Mouse (Mus musculus) G1E (cell line): ENCODE data around the gene Gm26602.

ENCODE experiments used
- CTCF ChIP-seq: IDR thresholded peaks from 2 replicates; pipeline ENCODE4 v1.5.1; 2012; ENCODE audit warnings: low read depth, low read length, inconsistent platforms, mixed read lengths
- GATA1 ChIP-seq: IDR thresholded peaks from 2 replicates; pipeline ENCODE4 v1.6.1; 2012; ENCODE audit warnings: borderline replicate concordance, low read length, inconsistent platforms, mixed read lengths
- GATA2 ChIP-seq: IDR thresholded peaks from 2 replicates; pipeline ENCODE4 v1.6.1; 2012; ENCODE audit warnings: low read depth, low read length, inconsistent platforms, borderline replicate concordance
- POLR2AphosphoS5 ChIP-seq: IDR thresholded peaks from 2 replicates; pipeline ENCODE4 v1.6.1; 2012; ENCODE audit warnings: low read depth, low read length, inconsistent platforms; ENCODE audit not compliant: insufficient replicate concordance
- TAL1 ChIP-seq: conservative IDR thresholded peaks from 2 replicates; pipeline ENCODE4 v1.6.1; 2012; ENCODE audit warnings: low read depth, low read length, inconsistent platforms, mixed read lengths

DNA sequence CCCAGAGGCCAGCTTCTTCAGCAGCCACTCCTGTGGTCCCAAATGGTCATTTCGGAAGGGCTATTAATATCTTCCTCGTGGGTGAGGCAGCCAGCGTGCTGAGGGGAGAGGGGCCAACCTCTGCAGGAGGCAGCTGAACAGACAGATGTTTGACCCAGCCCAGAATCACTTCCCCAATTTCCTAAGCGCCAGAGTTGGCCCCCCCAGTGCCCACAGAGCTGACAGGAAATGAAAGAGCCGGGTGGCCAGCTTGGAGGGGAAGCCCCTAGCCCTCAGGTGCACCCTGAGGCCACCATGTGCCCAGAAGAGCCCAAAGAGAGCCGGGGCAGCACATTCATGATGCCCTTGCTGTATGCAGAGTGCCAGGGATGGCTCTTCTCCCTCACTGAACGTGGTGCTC is 30.1 kb downstream of the Gm26602 start:
- TF ChIP-seq TAL1 = no peak
- no peak for TF ChIP-seq CTCF
- no peak for TF ChIP-seq POLR2AphosphoS5
- TF ChIP-seq GATA1 = no peak
- no peak for TF ChIP-seq GATA2
